Mouse (Mus musculus) kidney, adult 2 months (tissue): ENCODE measurements around the gene Rorb.

Experiments used
- CTCF ChIP-seq: fragments of 200-500 bp; conservative IDR thresholded peaks from 2 replicates; pipeline ENCODE4 v1.5.1; 2011; ENCODE audit warnings: low read depth, mild to moderate bottlenecking, control low read depth, low read length, moderate library complexity, mixed read lengths; ENCODE audit not compliant: insufficient read depth, insufficient read length
- POLR2A ChIP-seq: fragments of 200-500 bp; IDR thresholded peaks from one replicate; pipeline ENCODE4 v1.6.1; 2011; ENCODE audit warnings: low read depth, low read length, control low read depth

DNA sequence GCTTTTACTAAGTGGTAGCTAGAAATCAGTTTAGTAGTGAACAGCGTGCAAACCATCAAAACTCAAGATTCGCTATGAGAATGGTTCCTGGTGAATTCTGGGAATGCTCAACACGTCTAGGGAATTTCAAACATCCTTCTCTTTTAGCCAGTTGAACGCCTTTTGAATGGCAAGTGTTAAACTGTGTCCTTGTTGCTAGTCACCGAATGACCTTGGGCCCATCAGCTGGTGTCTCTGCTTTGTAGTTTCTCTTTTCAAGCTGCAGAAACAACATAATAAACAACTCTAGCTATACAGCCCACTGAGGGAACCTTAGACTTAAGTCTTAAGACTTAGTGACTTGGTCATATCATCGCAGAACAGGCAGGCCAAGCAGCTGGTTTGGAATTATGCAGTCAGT is 36.2 kb downstream of the Rorb start:
- TF ChIP-seq CTCF (no peak), POLR2A (no peak)
